In the genomic region with DNA sequence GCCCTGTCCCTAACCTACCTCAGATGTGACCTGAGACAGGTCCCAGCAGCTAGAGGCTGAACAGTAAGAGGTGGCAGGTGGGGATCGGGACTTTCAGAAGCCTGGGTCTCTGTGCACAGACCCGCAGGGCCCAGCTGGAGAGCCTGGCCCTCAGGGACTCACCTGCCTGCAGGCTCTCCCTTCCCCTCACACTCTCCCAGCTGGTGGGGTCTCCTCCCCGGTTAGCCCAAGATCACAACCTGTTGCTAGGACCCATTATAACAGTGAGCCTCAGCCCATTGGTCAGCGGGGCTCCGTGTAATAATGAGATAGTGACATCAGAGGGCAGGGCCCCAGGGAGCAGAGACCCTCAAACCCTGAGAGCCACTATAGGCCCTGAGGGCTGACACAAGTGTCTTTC, we compare ENCODE assay signal across 35 mouse cellular contexts. TPM values are rescaled to one million over a fixed set of nuclear protein-coding genes. Genes with fewer than 3 reads are reported as not detected.
"Had no signal": no experiment of that assay in that cellular context is flagged by ENCODE, and none has a peak within 500 bp of the region (broad histone marks: within the 10 kb centered on the region; RNA-seq: fewer than 3 reads in every experiment).

No protein-coding gene starts in this region.

- H3K27ac ChIP-seq: heart, adult 2 months; heart, embryonic 13.5 days; heart, embryonic 15.5 days; hindbrain, embryonic 13.5 days; kidney, embryonic 15.5 days; kidney, postnatal 0 days; limb, embryonic 13.5 days; limb, embryonic 15.5 days; liver, embryonic 14.5 days had no signal

- H3K36me3 ChIP-seq: heart, embryonic 13.5 days; heart, embryonic 15.5 days; hindbrain, embryonic 13.5 days; kidney, embryonic 15.5 days; limb, embryonic 13.5 days; limb, embryonic 15.5 days had no signal

- H3K4me3 ChIP-seq: heart, adult 2 months; heart, embryonic 13.5 days; heart, embryonic 15.5 days; hindbrain, embryonic 13.5 days; kidney, embryonic 15.5 days; limb, embryonic 13.5 days; limb, embryonic 15.5 days had no signal

- H3K9me3 ChIP-seq: heart, embryonic 13.5 days; heart, embryonic 15.5 days; kidney, embryonic 15.5 days; limb, embryonic 13.5 days; limb, embryonic 15.5 days had no signal

- H3K9ac ChIP-seq: heart, embryonic 13.5 days; heart, embryonic 15.5 days; hindbrain, embryonic 13.5 days; kidney, embryonic 15.5 days; limb, embryonic 13.5 days; limb, embryonic 15.5 days; liver, embryonic 14.5 days had no signal

- H3K4me2 ChIP-seq: heart, embryonic 11.5 days; heart, embryonic 13.5 days; heart, embryonic 15.5 days; hindbrain, embryonic 13.5 days; kidney, embryonic 15.5 days; limb, embryonic 13.5 days; limb, embryonic 15.5 days; liver, embryonic 11.5 days had no signal

- ATAC-seq: hindbrain, embryonic 16.5 days; intestine, embryonic 16.5 days had no signal

- H3K4me1 ChIP-seq: hindbrain, embryonic 13.5 days; kidney, embryonic 15.5 days; limb, embryonic 13.5 days had no signal

- DNase-seq: gastrocnemius, postnatal 14 days; gastrocnemius, postnatal 36 days; heart, adult 11 months; heart, adult 2 months; heart, postnatal 14 days; heart, postnatal 36 days; kidney, adult 11 months; kidney, adult 2 months; kidney, adult 9 months; kidney, postnatal 14 days; kidney, postnatal 36 days; layer of hippocampus, adult 9-11 months; layer of hippocampus, postnatal 36 days; left cerebral cortex, postnatal 4 days had no signal

RNA-seq across cellular contexts. Expression of a gene that starts 16.8 kb away (rescaled TPM):
- total RNA-seq: gastrocnemius, adult 18-20 months; gastrocnemius, adult 8-10 months; gastrocnemius, postnatal 36 days; heart, adult 2 months; heart, postnatal 14 days; heart, postnatal 36 days; hematopoietic stem cell, adult 5-6 weeks; layer of hippocampus, adult 18-20 months; layer of hippocampus, adult 8-10 months; layer of hippocampus, postnatal 14 days; layer of hippocampus, postnatal 36 days; left cerebral cortex, postnatal 4 days had no signal
- polyA plus RNA-seq: heart, embryonic 11.5 days; heart, embryonic 13.5 days; heart, embryonic 15.5 days; heart, postnatal 0 days; hindbrain, embryonic 13.5 days; hindbrain, embryonic 16.5 days; intestine, embryonic 14.5 days; kidney, embryonic 15.5 days; kidney, postnatal 0 days; limb, embryonic 11.5 days; limb, embryonic 13.5 days; liver, embryonic 11.5 days; liver, embryonic 14.5 days had no signal
